Mouse (Mus musculus): ENCODE data around the gene Gpr55.

The Gpr55 gene

GRCm38 (mm10) chr1:85915890-85916289 lies 44.9 kb downstream of the Gpr55 start:
- DNase-seq (ENCODE audit: low spot score in 2 of 2) = no peak

GRCm38 (mm10) chr1:85913078-85913755 lies 47.6 kb downstream of the Gpr55 start:
- no peak for DNase-seq (ENCODE audit: low spot score in 2 of 2)

GRCm38 (mm10) chr1:85908754-85909590 lies 51.8 kb downstream of the Gpr55 start:
- DNase-seq (ENCODE audit: low spot score in 2 of 2) = no peak

GRCm38 (mm10) chr1:85906892-85907291 lies 53.9 kb downstream of the Gpr55 start:
- no peak for DNase-seq (ENCODE audit: low spot score in 2 of 2)

GRCm38 (mm10) chr1:85902108-85902561 lies 58.7 kb downstream of the Gpr55 start:
- DNase-seq (ENCODE audit: low spot score in 2 of 2) = no peak

GRCm38 (mm10) chr1:85901516-85902107 lies 59.2 kb downstream of the Gpr55 start:
- DNase-seq (ENCODE audit: low spot score in 2 of 2) = no peak

- no peak for DNase-seq (ENCODE audit: low spot score in 2 of 2)
Observed at GRCm38 (mm10) chr1:85900521-85901333, 60.1 kb downstream of the Gpr55 start.

GRCm38 (mm10) chr1:85899388-85899761 lies 61.4 kb downstream of the Gpr55 start:
- DNase-seq (ENCODE audit: low spot score in 2 of 2) = no peak

GRCm38 (mm10) chr1:85898761-85899387 lies 61.9 kb downstream of the Gpr55 start:
- DNase-seq (ENCODE audit: low spot score in 2 of 2) = no peak

GRCm38 (mm10) chr1:85897901-85898760 lies 62.7 kb downstream of the Gpr55 start:
- no peak for DNase-seq (ENCODE audit: low spot score in 2 of 2)

GRCm38 (mm10) chr1:85896781-85897700 lies 63.8 kb downstream of the Gpr55 start:
- DNase-seq (ENCODE audit: low spot score in 2 of 2) = no peak

- no peak for DNase-seq (ENCODE audit: low spot score in 2 of 2)
Observed at GRCm38 (mm10) chr1:85896110-85896509, 64.7 kb downstream of the Gpr55 start.

GRCm38 (mm10) chr1:85895391-85895837 lies 65.4 kb downstream of the Gpr55 start:
- peak; percentile 12 to 41 for DNase-seq (ENCODE audit: low spot score in 2 of 2)

GRCm38 (mm10) chr1:85894748-85895360 lies 66.0 kb downstream of the Gpr55 start:
- peak; percentile 37 to 43 for DNase-seq (ENCODE audit: low spot score in 2 of 2)

GRCm38 (mm10) chr1:85894231-85894747 lies 66.5 kb downstream of the Gpr55 start, which contains the start of gene Itm2c:
TSS of gene Itm2c (plus strand) at chr1:85894281.
- DNase-seq (ENCODE audit: low spot score in 2 of 2) = peak; percentile 77 to 79

All from thymus, postnatal 10 days (tissue).